Mouse (Mus musculus) MEL (cell line): Measurements from ENCODE around the gene Tmem165.

ENCODE experiments used
- CHD2 ChIP-seq: IDR thresholded peaks from 2 replicates; pipeline ENCODE4 v1.6.1; 2011; ENCODE audit warnings: low read length, improper control_type of control experiment
- CTCF ChIP-seq, 3 experiments: IDR thresholded peaks in 2 of 3; conservative IDR thresholded peaks in 1 of 3; 2 replicates each; pipeline ENCODE4 v1.5.1; 2011 to 2012; ENCODE audit warnings: low read length in 3 of 3, low read depth in 2 of 3, mild to moderate bottlenecking in 2 of 3, improper control_type of control experiment in 1 of 3, inconsistent platforms in 1 of 3, mixed read lengths in 1 of 3, moderate library complexity in 1 of 3; ENCODE audit not compliant: control insufficient read depth in 1 of 3, insufficient read depth in 1 of 3, poor library complexity in 1 of 3, severe bottlenecking in 1 of 3
- ELF1 ChIP-seq: IDR thresholded peaks from 2 replicates; pipeline ENCODE4 v1.6.1; 2014; ENCODE audit warnings: low read depth, mild to moderate bottlenecking, inconsistent platforms, low read length, improper control_type of control experiment, moderate library complexity
- EP300 ChIP-seq, 2 experiments: IDR thresholded peaks; 2 replicates each; pipeline ENCODE4 v1.6.1; 2011; ENCODE audit warnings: improper control_type of control experiment in 2 of 2, low read length in 2 of 2, low read depth in 1 of 2, mild to moderate bottlenecking in 1 of 2
- GATA1 ChIP-seq: IDR thresholded peaks from 2 replicates; pipeline ENCODE4 v1.6.1; 2011; ENCODE audit warnings: low read depth, low read length, improper control_type of control experiment
- MAFK ChIP-seq: IDR thresholded peaks from 2 replicates; pipeline ENCODE4 v1.6.1; 2011; ENCODE audit warnings: low read depth, mild to moderate bottlenecking, low read length, improper control_type of control experiment, borderline replicate concordance
- POLR2A ChIP-seq, 2 experiments: IDR thresholded peaks; 2 replicates each; pipeline ENCODE4 v1.6.1; 2011 to 2012; ENCODE audit warnings: low read length in 2 of 2, mild to moderate bottlenecking in 2 of 2, control low read depth in 1 of 2, improper control_type of control experiment in 1 of 2, low read depth in 1 of 2, moderate library complexity in 1 of 2; ENCODE audit not compliant: control insufficient read depth in 1 of 2, insufficient read depth in 1 of 2, poor library complexity in 1 of 2
- TBP ChIP-seq: IDR thresholded peaks from 2 replicates; pipeline ENCODE4 v1.8.0; 2011; ENCODE audit warnings: low read depth, low read length, improper control_type of control experiment
- UBTF ChIP-seq: IDR thresholded peaks from 2 replicates; pipeline ENCODE4 v1.6.1; 2012; ENCODE audit warnings: low read depth, mild to moderate bottlenecking, inconsistent platforms, low read length, improper control_type of control experiment, moderate library complexity, borderline replicate concordance; ENCODE audit not compliant: insufficient read depth
- ZC3H11A ChIP-seq: IDR thresholded peaks from 2 replicates; pipeline ENCODE4 v1.6.1; 2012; ENCODE audit warnings: low read depth, mild to moderate bottlenecking, inconsistent platforms, low read length, improper control_type of control experiment

DNA sequence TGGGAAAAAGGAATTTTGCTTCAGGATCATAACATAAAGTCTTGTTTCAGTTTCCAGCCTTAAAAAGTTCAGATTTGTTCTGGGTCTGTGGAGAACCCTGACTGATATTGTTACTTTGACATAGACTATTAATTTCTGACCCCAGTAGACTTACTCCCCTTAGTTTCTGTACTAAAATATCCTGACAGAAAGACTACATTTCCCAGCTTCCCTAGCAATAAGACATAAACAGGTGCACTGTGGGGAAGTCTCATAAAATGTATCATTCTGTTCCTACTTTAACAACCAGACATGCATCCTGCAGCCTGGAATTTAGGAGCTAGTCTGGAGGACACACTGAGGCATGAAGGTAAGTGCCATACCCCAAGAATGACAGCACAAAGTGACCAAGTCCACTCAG is 12.6 kb upstream of the Tmem165 start:
- TF ChIP-seq GATA1 (no peak), ZC3H11A (no peak), EP300 (IDR thresholded peaks at IDR 0.05; ENCODE audit: low read depth in 1 of 2, low read length in 2 of 2) (no peak), POLR2A (IDR thresholded peaks at IDR 0.05; ENCODE audit: control insufficient read depth in 1 of 2, insufficient read depth in 1 of 2, low read depth in 1 of 2, low read length in 2 of 2, poor library complexity in 1 of 2) (no peak), ELF1 (no peak), MAFK (no peak), CHD2 (no peak), CTCF (IDR thresholded peaks at IDR 0.05 in 2 of 3, conservative IDR thresholded peaks at IDR 0.05 in 1 of 3; ENCODE audit: control insufficient read depth in 1 of 3, insufficient read depth in 1 of 3, low read depth in 2 of 3, low read length in 3 of 3, poor library complexity in 1 of 3, severe bottlenecking in 1 of 3) (no peak), UBTF (no peak), TBP (no peak)
